Mouse (Mus musculus): ENCODE measurements around the gene Taar6. TPM values are rescaled to one million over a fixed set of nuclear protein-coding genes. Genes with fewer than 3 reads are reported as not detected.

The Taar6 gene
- not detected in 2 replicates for polyA plus RNA-seq (2015; fragmentation: Nextera tagmentation; extraction: Ambion mirVana)

DNA sequence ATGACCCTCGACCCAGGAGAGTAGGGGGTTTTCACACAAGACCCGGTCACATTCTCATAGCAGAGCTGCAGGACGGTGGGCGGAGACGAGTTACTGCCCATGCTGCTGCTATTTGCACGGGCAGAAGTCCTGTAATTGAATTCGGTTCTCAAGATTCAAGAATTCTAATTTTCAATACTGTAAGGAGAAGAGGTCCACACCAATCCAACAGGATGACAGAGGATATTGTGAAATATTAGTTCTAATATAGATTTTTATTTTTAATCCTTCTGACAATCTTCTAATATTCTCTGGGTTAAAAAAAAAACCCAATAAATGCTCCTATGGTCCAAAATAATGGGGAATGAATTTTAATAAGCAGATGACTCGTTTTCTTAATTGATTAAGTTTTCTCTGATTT is at the start of gene Taar6:
TSS of gene Taar6 (minus strand) at position 101 of the 400 bp plus-strand sequence.
- Histone ChIP-seq H3K4me3 (ENCODE audit: low read depth, low read length) (no peak within 1 kb of the TSS), H3K27me3 (replicated peaks; ENCODE audit: control insufficient read depth, insufficient read depth, low read length) (no peaks in the 10 kb centered on the region), H3K27ac (ENCODE audit: low read depth, low read length) (no peak within 1 kb of the TSS), H3K9ac (ENCODE audit: low read depth, low read length) (no peak within 1 kb of the TSS), H3K4me1 (replicated peaks; ENCODE audit: control insufficient read depth, insufficient read depth, low read length) (no peaks in the 10 kb centered on the region), H3K36me3 (ENCODE audit: control insufficient read depth, insufficient read depth) (no peaks in the 10 kb centered on the region), H3K4me2 (replicated peaks; ENCODE audit: low read depth) (no peak within 1 kb of the TSS), H3K9me3 (ENCODE audit: control insufficient read depth) (no peaks in the 10 kb centered on the region)
- ATAC-seq = no peak
- TF ChIP-seq CTCF (IDR thresholded peaks at IDR 0.05; ENCODE audit: low read depth) = no peak
- WGBS = 80% methylated on average over 8 of the region's 8 CpGs

DNA sequence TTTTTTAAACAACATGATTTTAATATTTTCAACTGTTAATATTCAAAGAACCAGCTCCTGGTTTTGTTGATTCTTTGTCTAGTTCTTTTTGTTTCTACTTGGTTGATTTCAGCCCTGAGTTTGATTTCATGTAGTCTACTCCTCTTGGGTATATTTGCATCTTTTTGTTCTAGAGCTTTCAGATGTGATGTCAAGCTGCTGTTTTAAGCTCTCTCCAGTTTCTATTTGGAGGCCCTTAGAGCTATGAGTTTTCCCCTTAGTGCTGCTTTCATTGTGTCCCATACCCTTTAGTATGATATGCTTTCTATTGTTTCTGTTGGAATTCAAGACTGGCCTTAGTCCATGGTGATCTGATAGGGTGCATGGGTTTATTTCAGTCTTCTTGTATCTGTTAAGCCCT is 45.9 kb upstream of the Taar6 start:
- H3K4me1 ChIP-seq (replicated peaks; ENCODE audit: control insufficient read depth, insufficient read depth, low read length) = no peaks in the 10 kb centered on the region
- ATAC-seq = no peak

DNA sequence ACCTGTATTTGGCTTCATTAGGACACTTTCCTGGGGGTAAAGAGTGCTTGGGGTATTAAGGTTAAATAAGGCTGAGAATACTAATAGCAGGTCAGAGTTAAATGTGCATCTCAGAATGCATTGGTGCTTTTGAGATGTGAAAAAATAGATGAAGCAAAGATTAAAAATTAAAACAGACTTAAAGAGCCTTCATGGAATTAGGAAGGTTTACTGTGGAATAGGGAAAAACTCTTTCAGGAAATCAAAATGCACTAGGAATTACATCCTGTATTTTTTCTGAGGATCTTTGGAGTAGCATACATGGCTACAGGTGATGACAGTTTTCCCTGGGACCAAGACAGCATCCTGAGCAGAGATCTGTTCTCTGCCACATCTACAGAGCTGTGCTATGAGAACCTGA is 41.5 kb upstream of the Taar6 start, which contains the start of gene Taar7d:
TSS of gene Taar7d (plus strand) at position 301 of the 400 bp plus-strand sequence.
- no peak for ATAC-seq

More for the DNA sequence above, 45.9 kb upstream of the Taar6 start:
- no peaks in the 10 kb centered on the region for H3K36me3 ChIP-seq (ENCODE audit: control insufficient read depth, insufficient read depth)
- H3K9ac ChIP-seq (ENCODE audit: low read depth, low read length) = no peak overlapping the region
- H3K27ac ChIP-seq (ENCODE audit: low read depth, low read length) = no peak overlapping the region
- no peaks in the 10 kb centered on the region for H3K27me3 ChIP-seq (replicated peaks; ENCODE audit: control insufficient read depth, insufficient read depth, low read length)
- H3K4me2 ChIP-seq (replicated peaks; ENCODE audit: low read depth) = no peak overlapping the region
- no peak overlapping the region for H3K4me3 ChIP-seq (ENCODE audit: low read depth, low read length)
- no peaks in the 10 kb centered on the region for H3K9me3 ChIP-seq (ENCODE audit: control insufficient read depth)
- no peak for TF ChIP-seq CTCF (IDR thresholded peaks at IDR 0.05; ENCODE audit: low read depth)

DNA sequence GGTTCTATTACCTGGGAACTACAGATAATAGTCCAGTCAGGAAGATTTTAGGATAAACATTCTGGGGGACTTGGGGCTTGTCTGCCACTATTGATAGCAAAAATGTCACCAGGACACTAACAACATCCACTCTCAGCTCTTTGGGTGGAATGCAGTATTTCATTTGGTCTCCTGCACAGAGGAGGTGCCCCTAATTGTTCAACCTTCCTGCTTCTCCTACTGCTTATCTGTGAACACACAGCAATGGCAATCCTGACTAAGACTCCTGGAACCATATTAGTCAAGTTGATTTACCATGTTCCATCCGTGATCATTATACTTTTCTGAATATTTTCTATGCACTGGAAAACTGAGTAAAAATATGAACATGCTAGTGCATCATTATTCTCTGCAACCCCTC is 22.7 kb upstream of the Taar6 start:
- no peak for ATAC-seq
- Histone ChIP-seq H3K4me3 (ENCODE audit: low read depth, low read length) (no peak overlapping the region), H3K9ac (ENCODE audit: low read depth, low read length) (no peak overlapping the region), H3K4me1 (replicated peaks; ENCODE audit: control insufficient read depth, insufficient read depth, low read length) (no peaks in the 10 kb centered on the region), H3K36me3 (ENCODE audit: control insufficient read depth, insufficient read depth) (no peaks in the 10 kb centered on the region), H3K27me3 (replicated peaks; ENCODE audit: control insufficient read depth, insufficient read depth, low read length) (no peaks in the 10 kb centered on the region), H3K4me2 (replicated peaks; ENCODE audit: low read depth) (no peak overlapping the region), H3K9me3 (ENCODE audit: control insufficient read depth) (no peaks in the 10 kb centered on the region), H3K27ac (ENCODE audit: low read depth, low read length) (no peak overlapping the region)
- no peak for TF ChIP-seq CTCF (IDR thresholded peaks at IDR 0.05; ENCODE audit: low read depth)
- WGBS = 78% methylated on average over 1 of the region's 1 CpGs

More for the DNA sequence above, 41.5 kb upstream of the Taar6 start, which contains the start of gene Taar7d:
- Histone ChIP-seq H3K36me3 (ENCODE audit: control insufficient read depth, insufficient read depth) (no peaks in the 10 kb centered on the region), H3K9ac (ENCODE audit: low read depth, low read length) (no peak within 1 kb of the TSS), H3K9me3 (ENCODE audit: control insufficient read depth) (no peaks in the 10 kb centered on the region), H3K27ac (ENCODE audit: low read depth, low read length) (no peak within 1 kb of the TSS), H3K4me2 (replicated peaks; ENCODE audit: low read depth) (no peak within 1 kb of the TSS), H3K4me3 (ENCODE audit: low read depth, low read length) (no peak within 1 kb of the TSS), H3K27me3 (replicated peaks; ENCODE audit: control insufficient read depth, insufficient read depth, low read length) (no peaks in the 10 kb centered on the region), H3K4me1 (replicated peaks; ENCODE audit: control insufficient read depth, insufficient read depth, low read length) (no peaks in the 10 kb centered on the region)
- no peak for TF ChIP-seq CTCF (IDR thresholded peaks at IDR 0.05; ENCODE audit: low read depth)

DNA sequence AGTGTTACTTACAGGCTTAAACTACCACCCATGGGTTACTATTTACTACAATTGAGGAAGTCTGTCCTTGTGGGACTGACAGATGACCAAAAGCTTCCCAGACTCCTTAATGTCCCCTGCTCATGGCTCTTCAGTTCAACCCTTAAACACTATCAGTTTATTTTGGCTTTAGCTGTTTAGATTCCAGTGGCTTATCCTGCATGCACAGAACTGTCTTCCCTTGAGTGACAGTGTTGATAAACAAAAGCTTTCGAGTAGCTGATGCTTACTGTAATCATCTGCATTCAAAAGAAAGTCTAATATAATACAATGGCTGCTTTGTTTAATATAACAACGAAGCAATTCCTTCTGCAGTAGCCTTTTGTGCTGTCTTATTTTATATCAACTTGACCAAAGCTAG is 21.6 kb upstream of the Taar6 start:
- Histone ChIP-seq H3K9me3 (ENCODE audit: control insufficient read depth) (no peaks in the 10 kb centered on the region), H3K4me2 (replicated peaks; ENCODE audit: low read depth) (no peak overlapping the region), H3K36me3 (ENCODE audit: control insufficient read depth, insufficient read depth) (no peaks in the 10 kb centered on the region), H3K27ac (ENCODE audit: low read depth, low read length) (no peak overlapping the region), H3K4me1 (replicated peaks; ENCODE audit: control insufficient read depth, insufficient read depth, low read length) (no peaks in the 10 kb centered on the region), H3K4me3 (ENCODE audit: low read depth, low read length) (no peak overlapping the region), H3K9ac (ENCODE audit: low read depth, low read length) (no peak overlapping the region), H3K27me3 (replicated peaks; ENCODE audit: control insufficient read depth, insufficient read depth, low read length) (no peaks in the 10 kb centered on the region)
- no peak for ATAC-seq
- no peak for TF ChIP-seq CTCF (IDR thresholded peaks at IDR 0.05; ENCODE audit: low read depth)
- WGBS = 42% methylated on average over 2 of the region's 2 CpGs

DNA sequence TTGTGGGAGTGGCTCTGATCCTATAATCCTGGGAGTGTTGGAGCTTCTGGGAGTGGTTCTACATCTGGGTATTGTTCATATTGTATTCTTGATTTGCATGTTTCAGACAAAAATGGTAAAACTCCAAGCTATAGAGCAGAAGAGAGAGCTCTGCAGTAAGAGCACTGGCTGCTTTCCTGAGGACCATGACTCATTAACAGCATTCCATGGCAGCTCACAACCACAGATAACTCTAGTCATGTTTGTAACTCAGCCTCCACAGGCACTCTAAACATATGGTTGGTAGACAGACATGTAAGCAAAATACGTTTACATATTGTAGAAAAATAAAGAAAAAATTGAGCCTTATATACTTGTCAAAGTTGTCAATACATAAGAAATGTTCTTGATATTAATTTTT is 21.0 kb upstream of the Taar6 start:
- ATAC-seq = no peak
- no peaks in the 10 kb centered on the region for H3K36me3 ChIP-seq (ENCODE audit: control insufficient read depth, insufficient read depth)
- TF ChIP-seq CTCF (IDR thresholded peaks at IDR 0.05; ENCODE audit: low read depth) = no peak

DNA sequence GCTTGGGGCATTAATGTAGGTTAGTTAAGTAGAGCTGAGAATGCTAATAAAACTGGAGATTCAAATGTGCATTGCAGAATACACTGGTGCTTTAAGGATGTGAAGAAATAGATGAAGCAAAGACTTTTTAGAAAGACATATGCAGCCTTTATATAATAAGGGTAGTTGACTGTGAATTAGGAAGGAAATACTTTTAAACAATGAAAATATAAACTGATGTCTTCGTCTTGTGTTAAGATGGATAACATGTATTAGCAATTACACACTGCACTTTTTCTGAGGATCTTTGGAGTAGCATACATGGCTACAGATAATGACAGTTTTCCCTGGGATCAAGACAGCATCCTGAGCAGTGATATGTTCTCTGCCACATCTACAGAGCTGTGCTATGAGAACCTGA is 14.2 kb upstream of the Taar6 start, which contains the start of gene Taar7b:
TSS of gene Taar7b (plus strand) at position 301 of the 400 bp plus-strand sequence.
- Histone ChIP-seq H3K9me3 (ENCODE audit: control insufficient read depth) (no peaks in the 10 kb centered on the region), H3K9ac (ENCODE audit: low read depth, low read length) (no peak within 1 kb of the TSS), H3K4me3 (ENCODE audit: low read depth, low read length) (no peak within 1 kb of the TSS), H3K27ac (ENCODE audit: low read depth, low read length) (no peak within 1 kb of the TSS), H3K27me3 (replicated peaks; ENCODE audit: control insufficient read depth, insufficient read depth, low read length) (no peaks in the 10 kb centered on the region), H3K4me2 (replicated peaks; ENCODE audit: low read depth) (no peak within 1 kb of the TSS), H3K4me1 (replicated peaks; ENCODE audit: control insufficient read depth, insufficient read depth, low read length) (no peaks in the 10 kb centered on the region), H3K36me3 (ENCODE audit: control insufficient read depth, insufficient read depth) (no peaks in the 10 kb centered on the region)
- 76% methylated on average over 1 of the region's 1 CpGs for WGBS
- ATAC-seq = no peak
- no peak for TF ChIP-seq CTCF (IDR thresholded peaks at IDR 0.05; ENCODE audit: low read depth)

More for the DNA sequence above, 21.0 kb upstream of the Taar6 start:
- Histone ChIP-seq H3K4me1 (replicated peaks; ENCODE audit: control insufficient read depth, insufficient read depth, low read length) (no peaks in the 10 kb centered on the region), H3K9ac (ENCODE audit: low read depth, low read length) (no peak overlapping the region), H3K4me3 (ENCODE audit: low read depth, low read length) (no peak overlapping the region), H3K27ac (ENCODE audit: low read depth, low read length) (no peak overlapping the region), H3K4me2 (replicated peaks; ENCODE audit: low read depth) (no peak overlapping the region), H3K9me3 (ENCODE audit: control insufficient read depth) (no peaks in the 10 kb centered on the region), H3K27me3 (replicated peaks; ENCODE audit: control insufficient read depth, insufficient read depth, low read length) (no peaks in the 10 kb centered on the region)
- 65% methylated on average over 1 of the region's 1 CpGs for WGBS

Data from intestine, postnatal 0 days (tissue).